Mouse (Mus musculus) ES-E14 (cell line): Measurements from ENCODE around the gene Plcl1. TPM values are rescaled to one million over a fixed set of nuclear protein-coding genes. Genes with fewer than 3 reads are reported as not detected.

Experiments used
- DNase-seq: peaks from one replicate; pipeline ENCODE4 v3.0.0-alpha.2; 2013; ENCODE audit warnings: low read depth, low spot score
- H3K27ac ChIP-seq: 2 replicates; pipeline ENCODE4 v1.5.1; 2012; ENCODE audit warnings: low read depth, mild to moderate bottlenecking, low read length, moderate library complexity, mixed read lengths; ENCODE audit not compliant: poor library complexity, insufficient read depth, severe bottlenecking
- H3K36me3 ChIP-seq: 2 replicates; pipeline ENCODE4 v1.6.1; 2012; ENCODE audit warnings: mild to moderate bottlenecking, low read length, moderate library complexity, mixed read lengths; ENCODE audit not compliant: control insufficient read depth, poor library complexity, insufficient read depth, severe bottlenecking
- H3K4me1 ChIP-seq, 2 experiments: fragments of 150-350 bp in 1 of 2; sonication (generic) in 1 of 2; 2 replicates each; pipeline ENCODE4 v1.6.1; 2012; ENCODE audit warnings: low read length in 2 of 2, mild to moderate bottlenecking in 1 of 2, mixed read lengths in 1 of 2; ENCODE audit not compliant: control insufficient read depth in 2 of 2, insufficient read depth in 2 of 2, poor library complexity in 1 of 2
- H3K4me3 ChIP-seq, 2 experiments: fragments of 150-350 bp in 1 of 2; sonication (generic) in 1 of 2; 2 replicates each; pipeline ENCODE4 v1.5.1; 2012; ENCODE audit warnings: low read length in 2 of 2, low read depth in 1 of 2, mild to moderate bottlenecking in 1 of 2, mixed read lengths in 1 of 2; ENCODE audit not compliant: insufficient read depth in 1 of 2, poor library complexity in 1 of 2, severe bottlenecking in 1 of 2
- H3K9ac ChIP-seq: 2 replicates; pipeline ENCODE4 v1.6.1; 2012; ENCODE audit warnings: low read depth, mild to moderate bottlenecking, low read length, mixed read lengths; ENCODE audit not compliant: poor library complexity, insufficient read depth, severe bottlenecking
- H3K9me3 ChIP-seq: fragments of 150-350 bp; sonication (generic); 2 replicates; pipeline ENCODE4 v1.6.1; 2012; ENCODE audit warnings: low read depth, mild to moderate bottlenecking, low read length; ENCODE audit not compliant: control insufficient read depth, insufficient read depth
- CHD2 ChIP-seq: IDR thresholded peaks from 2 replicates; pipeline ENCODE4 v1.6.1; 2014; ENCODE audit warnings: mild to moderate bottlenecking, low read depth, low read length, inconsistent platforms
- HCFC1 ChIP-seq: IDR thresholded peaks from 2 replicates; pipeline ENCODE4 v1.6.1; 2012; ENCODE audit warnings: low read length, inconsistent platforms, borderline replicate concordance; ENCODE audit not compliant: insufficient read depth
- MAFK ChIP-seq: IDR thresholded peaks from 2 replicates; pipeline ENCODE4 v1.6.1; 2014; ENCODE audit warnings: mild to moderate bottlenecking, low read depth, low read length, inconsistent platforms; ENCODE audit not compliant: insufficient read depth
- ZC3H11A ChIP-seq: IDR thresholded peaks from 2 replicates; pipeline ENCODE4 v1.6.1; 2012; ENCODE audit warnings: low read depth, mild to moderate bottlenecking, inconsistent platforms, low read length, borderline replicate concordance
- ZNF384 ChIP-seq: IDR thresholded peaks from 2 replicates; pipeline ENCODE4 v1.6.1; 2012; ENCODE audit warnings: low read depth, low read length, inconsistent platforms
- in situ Hi-C, 2 experiments: fragments of 600-800 bp; cut with MboI; formaldehyde crosslinking; loops; one replicate each; pipeline ENCODE4 v1.15.1; 2025; ENCODE audit warnings: low sequenced_read_pairs in 2 of 2, inconsistent platforms in 1 of 2; ENCODE audit not compliant: unreplicated experiment in 2 of 2
- total RNA-seq: library from RNA; depleted of rRNA; stranded (reverse); fragments of 300-350 nt; gene quantifications from 2 replicates; pipeline ENCODE4 v1.2.3, GENCODE M21; 2012

Plcl1 gene
- total RNA-seq, 1 experiment, result 0.49 TPM

- in situ Hi-C loops, result loop anchor here in 1 of 2 experiments (25.0 kb wide), 1 partner anchor 330 kb away; the partner anchor contains the start of gene Plcl1
- no peak for DNase-seq
- TF ChIP-seq ZC3H11A (no peak), HCFC1 (no peak), ZNF384 (no peak), MAFK (no peak), CHD2 (no peak)
- Histone ChIP-seq H3K9ac (no peak overlapping the region), H3K4me1 (no peaks in the 10 kb centered on the region), H3K27ac (no peak overlapping the region), H3K9me3 (no peaks in the 10 kb centered on the region), H3K4me3 (no peak overlapping the region), H3K36me3 (no peaks in the 10 kb centered on the region)
Measured at GRCm38 (mm10) chr1:55741885-55742284, 336.2 kb downstream of the Plcl1 start.

- Histone ChIP-seq H3K9me3 (no peaks in the 10 kb centered on the region), H3K4me3 (no peak overlapping the region), H3K4me1 (no peaks in the 10 kb centered on the region), H3K27ac (no peak overlapping the region), H3K9ac (no peak overlapping the region), H3K36me3 (no peaks in the 10 kb centered on the region)
- in situ Hi-C loops, result loop anchor here in 1 of 2 experiments (25.0 kb wide), 1 partner anchor 336 kb away; the partner anchor contains the start of gene Plcl1
- TF ChIP-seq MAFK (no peak), CHD2 (no peak), HCFC1 (no peak), ZC3H11A (no peak), ZNF384 (no peak)
- no peak for DNase-seq
Measured at GRCm38 (mm10) chr1:55748516-55748915, 342.8 kb downstream of the Plcl1 start.

- no peak for TF ChIP-seq MAFK
- TF ChIP-seq HCFC1, result no peak
- TF ChIP-seq ZC3H11A, result no peak
- TF ChIP-seq CHD2, result no peak
- TF ChIP-seq ZNF384, result no peak
- Histone ChIP-seq H3K4me3 (no peak overlapping the region), H3K27ac (no peak overlapping the region), H3K4me1 (no peaks in the 10 kb centered on the region), H3K9ac (no peak overlapping the region), H3K36me3 (no peaks in the 10 kb centered on the region), H3K9me3 (no peaks in the 10 kb centered on the region)
- DNase-seq, result no peak
- in situ Hi-C loops, result loop anchor here in 1 of 2 experiments (25.0 kb wide), 1 partner anchor 337 kb away; the partner anchor contains the start of gene Plcl1
Measured at GRCm38 (mm10) chr1:55749770-55750169, 344.0 kb downstream of the Plcl1 start.

GRCm38 (mm10) chr1:55755742-55756141 is 350.0 kb downstream of the Plcl1 start:
- in situ Hi-C loops, result no loop called here
- no peaks in the 10 kb centered on the region for H3K9me3 ChIP-seq
- DNase-seq, result peak; percentile 19
- no peak overlapping the region for H3K27ac ChIP-seq
- no peaks in the 10 kb centered on the region for H3K4me1 ChIP-seq
- no peak overlapping the region for H3K4me3 ChIP-seq
- TF ChIP-seq ZNF384 (no peak), ZC3H11A (peak; percentile 49)
- no peak overlapping the region for H3K9ac ChIP-seq
- no peaks in the 10 kb centered on the region for H3K36me3 ChIP-seq

- no peak for TF ChIP-seq ZNF384
- no peak for TF ChIP-seq ZC3H11A
- no peak for TF ChIP-seq HCFC1
- TF ChIP-seq MAFK, result no peak
- TF ChIP-seq CHD2, result no peak
- no peaks in the 10 kb centered on the region for H3K4me1 ChIP-seq
- in situ Hi-C loops, result no loop called here
- H3K36me3 ChIP-seq, result no peaks in the 10 kb centered on the region
- no peak overlapping the region for H3K9ac ChIP-seq
- no peak overlapping the region for H3K4me3 ChIP-seq
- no peak for DNase-seq
- no peaks in the 10 kb centered on the region for H3K9me3 ChIP-seq
- no peak overlapping the region for H3K27ac ChIP-seq
Measured at GRCm38 (mm10) chr1:55762284-55762683, 356.6 kb downstream of the Plcl1 start.
